Mouse (Mus musculus) limb, embryonic 10.5 days (tissue): ENCODE data around the gene Adam26a. TPM values are rescaled to one million over a fixed set of nuclear protein-coding genes. Genes with fewer than 3 reads are reported as not detected.
"Not testable (repeated sequence)": the region's sequence is repeated elsewhere in the genome, so short reads cannot be mapped to it uniquely, and the experiment has no call there.

Experiments used
- DNase-seq: peaks from one replicate; pipeline ENCODE4 v3.0.0-alpha.2; 2017; ENCODE audit warnings: low spot score
- H3K27ac ChIP-seq: fragments of 300-500 bp; sonication (generic); 2 replicates; pipeline ENCODE4 v1.5.1; 2016; ENCODE audit warnings: mild to moderate bottlenecking
- H3K27me3 ChIP-seq: fragments of 300-500 bp; sonication (generic); 2 replicates; pipeline ENCODE4 v1.6.1; 2016; ENCODE audit warnings: low read depth, mild to moderate bottlenecking; ENCODE audit not compliant: poor library complexity, severe bottlenecking
- H3K36me3 ChIP-seq: fragments of 300-500 bp; sonication (generic); 2 replicates; pipeline ENCODE4 v1.6.1; 2016; ENCODE audit warnings: mild to moderate bottlenecking, moderate library complexity
- H3K4me1 ChIP-seq: fragments of 300-500 bp; sonication (generic); 2 replicates; pipeline ENCODE4 v1.6.1; 2016
- H3K4me3 ChIP-seq: fragments of 300-500 bp; sonication (generic); 2 replicates; pipeline ENCODE4 v1.5.1; 2016; ENCODE audit warnings: mild to moderate bottlenecking, moderate library complexity
- H3K9me3 ChIP-seq: fragments of 300-500 bp; sonication (generic); replicated peaks from 2 replicates; pipeline ENCODE4 v1.6.1; 2016; ENCODE audit warnings: mild to moderate bottlenecking
- WGBS: fragments of 180-500 bp; shearing (Covaris S2); methylation state at CpG from one replicate; pipeline ENCODE4 v1.1.7; 2016; 5-methylcytosine and 5-hydroxymethylcytosine counted together
- polyA plus RNA-seq: library from polyadenylated mRNA; unstranded; fragments of >200 nt; fragmentation: Nextera tagmentation; extraction: Ambion mirVana; gene quantifications from 2 replicates; pipeline ENCODE4 v1.2.1, GENCODE M21; 2016

Gene Adam26a
- polyA plus RNA-seq, result not detected in 2 replicates

DNA sequence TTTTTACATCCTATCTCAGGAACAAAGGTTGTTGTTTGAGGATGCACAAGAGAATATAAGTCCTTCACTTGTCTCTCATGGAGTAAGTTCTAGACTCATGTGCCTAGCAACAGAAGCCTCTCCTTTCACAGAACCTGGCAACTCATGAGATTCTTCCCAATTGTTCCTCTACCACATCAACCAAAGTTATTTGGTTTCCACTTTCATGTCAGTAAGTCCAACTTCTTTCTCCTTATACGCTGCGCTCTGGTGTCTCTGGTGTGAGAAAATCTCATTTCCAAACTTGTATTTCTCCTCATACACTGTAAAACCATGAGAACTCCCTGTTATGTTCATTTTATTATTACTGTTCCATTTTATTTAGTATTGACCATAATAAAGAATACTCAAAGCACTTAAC, at the start of gene Adam26a:
Gene Adam26a (minus strand): TSS at position 101 of the 400 bp plus-strand sequence.
- DNase-seq, H3K4me3 ChIP-seq, H3K4me1 ChIP-seq, H3K9me3 ChIP-seq, H3K27ac ChIP-seq, H3K36me3 ChIP-seq, H3K27me3 ChIP-seq: not testable (repeated sequence)
- 90% methylated on average over 2 of the region's 2 CpGs for WGBS

DNA sequence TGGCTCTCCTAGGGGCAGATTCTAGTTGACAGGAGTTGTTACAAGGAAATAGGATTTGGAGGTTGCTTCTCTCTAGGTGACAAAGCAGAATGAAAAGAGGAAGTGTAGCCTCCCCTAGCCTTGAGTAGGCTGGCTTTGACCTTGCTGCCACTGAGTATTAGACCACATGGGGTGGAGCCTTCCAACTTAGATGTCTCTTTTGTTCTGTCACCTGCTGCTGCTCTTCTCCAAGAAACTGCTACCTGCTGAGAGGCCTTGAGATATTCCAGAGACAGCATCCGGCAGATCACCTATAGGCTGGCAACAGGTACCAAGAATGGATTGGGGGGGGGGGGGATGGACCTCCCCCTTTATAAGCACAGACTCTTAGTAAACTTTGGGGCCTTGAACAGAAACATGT, 39.5 kb upstream of the Adam26a start:
- Histone ChIP-seq H3K36me3 (no peaks in the 10 kb centered on the region), H3K4me3 (no peak overlapping the region), H3K4me1 (no peaks in the 10 kb centered on the region), H3K27ac (no peak overlapping the region), H3K9me3 (no peaks in the 10 kb centered on the region), H3K27me3 (no peaks in the 10 kb centered on the region)
- no peak for DNase-seq
- 100% methylated on average over 1 of the region's 1 CpGs for WGBS

DNA sequence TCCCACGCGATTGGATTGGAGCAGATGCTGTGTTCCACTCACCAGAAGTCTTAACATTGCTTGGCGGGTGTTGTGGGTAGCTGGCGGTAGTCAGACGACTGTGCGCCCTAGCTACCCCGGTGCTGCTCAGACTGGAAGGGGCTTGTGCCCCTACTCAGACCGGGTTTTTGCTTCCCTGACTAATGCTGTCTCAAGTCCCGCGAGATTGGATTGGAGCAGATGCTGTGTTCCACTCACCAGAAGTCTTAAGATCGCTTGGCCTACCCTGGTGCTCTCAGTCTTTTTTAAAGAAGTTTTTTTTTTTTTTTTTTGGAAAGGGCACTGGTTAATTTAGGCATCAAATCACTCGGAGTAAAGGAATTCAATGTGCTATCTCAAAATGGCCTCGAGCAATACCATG, 27.1 kb upstream of the Adam26a start:
- DNase-seq, H3K4me3 ChIP-seq, H3K36me3 ChIP-seq, H3K9me3 ChIP-seq, H3K27me3 ChIP-seq, H3K27ac ChIP-seq, H3K4me1 ChIP-seq: not testable (repeated sequence)
- WGBS, result 88% methylated on average over 13 of the region's 13 CpGs

DNA sequence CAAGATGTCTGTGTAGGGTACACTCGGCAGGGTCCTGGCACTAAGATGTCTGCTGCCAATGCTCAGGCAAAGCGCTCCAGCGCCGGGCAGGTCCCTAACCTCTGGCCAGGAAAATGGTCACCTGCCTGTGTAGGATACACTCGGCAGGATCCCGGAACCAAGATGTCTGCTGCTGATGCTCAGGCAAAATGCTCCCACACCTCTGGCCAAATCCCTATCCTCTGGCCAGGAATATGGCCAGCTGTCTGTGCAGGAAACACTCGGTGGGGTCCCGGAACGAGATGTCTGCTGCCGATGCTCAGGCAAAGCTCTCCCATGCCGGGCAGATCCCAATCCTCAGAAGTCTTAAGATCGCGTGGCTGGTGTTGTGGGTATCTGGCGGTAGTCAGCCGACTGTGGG, 26.7 kb upstream of the Adam26a start:
- not testable (repeated sequence) for H3K9me3 ChIP-seq, H3K4me1 ChIP-seq, H3K27ac ChIP-seq, H3K36me3 ChIP-seq, H3K4me3 ChIP-seq, DNase-seq, H3K27me3 ChIP-seq
- 95% methylated on average over 15 of the region's 15 CpGs for WGBS

DNA sequence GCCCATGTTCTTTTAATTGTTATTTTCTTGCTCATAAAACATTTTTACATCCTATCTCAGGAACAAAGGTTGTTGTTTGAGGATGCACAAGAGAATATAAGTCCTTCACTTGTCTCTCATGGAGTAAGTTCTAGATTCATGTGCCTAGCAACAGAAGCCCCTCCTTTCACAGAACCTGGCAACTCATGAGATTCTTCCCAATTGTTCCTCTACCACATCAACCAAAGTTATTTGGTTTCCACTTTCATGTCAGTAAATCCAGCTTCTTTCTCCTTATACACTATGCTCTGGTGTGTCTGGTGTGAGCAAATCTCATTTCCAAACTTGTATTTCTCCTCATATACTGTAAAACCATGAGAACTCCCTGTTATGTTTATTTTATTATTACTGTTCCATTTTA, 48.5 kb downstream of the Adam26a start, which contains the start of gene Adam26b:
Gene Adam26b (minus strand): TSS at position 101 of the 400 bp plus-strand sequence.
- H3K36me3 ChIP-seq, H3K27me3 ChIP-seq, H3K27ac ChIP-seq, H3K4me3 ChIP-seq, H3K4me1 ChIP-seq, DNase-seq, H3K9me3 ChIP-seq: not testable (repeated sequence)

Other genes starting within 250 kb of the Adam26a start
- not detected in 2 replicates for gene Adam26b, start 48.6 kb downstream of the Adam26a start, polyA plus RNA-seq
- gene Gm5346, start 50.6 kb upstream of the Adam26a start, polyA plus RNA-seq, result not detected in 2 replicates
- gene Adam34, start 133.3 kb upstream of the Adam26a start, polyA plus RNA-seq, result not detected in 2 replicates